Mouse (Mus musculus) liver, embryonic 14.5 days (tissue): ENCODE data around the gene Slc12a4.

Experiments
- CTCF ChIP-seq: IDR thresholded peaks from 2 replicates; pipeline ENCODE4 v1.5.1; 2016; ENCODE audit warnings: antibody characterized with exemption, low read depth, control low read depth
- EP300 ChIP-seq: IDR thresholded peaks from 2 replicates; pipeline ENCODE4 v1.6.1; 2016; ENCODE audit warnings: antibody characterized with exemption, low read depth

- TF ChIP-seq CTCF (no peak), EP300 (no peak)
Measured at GRCm38 (mm10) chr8:105951057-105951659, 14.7 kb downstream of the Slc12a4 start.
